Comparison of ENCODE assay signal across 10 mouse cellular contexts in the genomic region with DNA sequence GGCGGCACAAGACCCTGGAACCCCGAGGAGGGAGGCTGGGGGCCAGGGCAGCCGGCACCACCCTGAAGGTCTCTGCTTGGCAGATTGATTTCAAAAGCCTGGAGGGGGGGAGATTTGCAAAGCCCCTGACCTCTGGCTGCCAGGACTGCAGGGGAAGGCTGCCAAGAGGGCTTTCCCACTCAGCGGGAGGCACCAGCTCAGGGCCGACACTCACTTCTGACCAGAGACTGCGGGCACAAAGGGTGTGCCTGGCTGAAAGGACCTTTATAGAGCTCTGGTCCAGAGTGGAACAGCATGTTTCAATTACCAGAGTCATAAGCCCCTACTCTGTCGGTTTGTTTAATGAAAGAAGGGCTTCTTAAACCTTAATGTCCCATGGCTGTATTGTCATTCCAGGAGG. TPM values are rescaled to one million over a fixed set of nuclear protein-coding genes. Genes with fewer than 3 reads are reported as not detected.
DNase-seq lines count a peak whose midpoint lies in the region; ATAC-seq and TF ChIP-seq lines count a peak whose summit lies in the region.
"Had no signal": no experiment of that assay in that cellular context is flagged by ENCODE, and none has a peak within 500 bp of the region (broad histone marks: within the 10 kb centered on the region; RNA-seq: fewer than 3 reads in every experiment).

No protein-coding gene starts in this region.

- H3K4me1 ChIP-seq in kidney, embryonic 16.5 days (ENCODE audit: insufficient read depth, low read length) = peaks cover 21% of the 10 kb centered on the region
- peaks cover 15% of the 10 kb centered on the region for H3K4me1 ChIP-seq in hindbrain, embryonic 14.5 days (replicated peaks; ENCODE audit: control insufficient read depth, insufficient read depth, low read length)
- no peaks in the 10 kb centered on the region; the same call in 1 of the 2 replicates for H3K4me1 ChIP-seq in midbrain, postnatal 0 days (ENCODE audit: insufficient read depth, low read length)
- H3K4me1 ChIP-seq: liver, embryonic 12.5 days had no signal

- no peak overlapping the region for H3K4me2 ChIP-seq in kidney, embryonic 16.5 days (replicated peaks; ENCODE audit: low read depth, low read length)
- no peak overlapping the region; the same call in 1 of the 2 replicates for H3K4me2 ChIP-seq in hindbrain, embryonic 14.5 days (replicated peaks)
- H3K4me2 ChIP-seq in midbrain, postnatal 0 days (ENCODE audit: low read depth, low read length, poor library complexity, severe bottlenecking) = no peak overlapping the region
- H3K4me2 ChIP-seq: liver, embryonic 12.5 days had no signal

- H3K9ac ChIP-seq in kidney, embryonic 16.5 days (replicated peaks; ENCODE audit: low read length) = no peak overlapping the region
- 0 out of 2 replicates have a peak overlapping the region, but pooled peaks have one; percentile 8 for H3K9ac ChIP-seq in hindbrain, embryonic 14.5 days
- H3K9ac ChIP-seq in midbrain, postnatal 0 days (replicated peaks; ENCODE audit: low read length, poor library complexity, severe bottlenecking) = no peak overlapping the region
- H3K9ac ChIP-seq: liver, embryonic 12.5 days had no signal

- peak; percentile 23; the same call in 1 of the 2 replicates for ATAC-seq in kidney, embryonic 16.5 days (ENCODE audit: low FRiP score, low TSS enrichment)
- ATAC-seq in hindbrain, embryonic 14.5 days (ENCODE audit: low FRiP score) = peak; percentile 21; the same call in 1 of the 2 replicates
- no peak for ATAC-seq in midbrain, postnatal 0 days (ENCODE audit: low FRiP score)
- no peak for ATAC-seq in frontal cortex, adult (ENCODE audit: low TSS enrichment)
- ATAC-seq: liver, embryonic 12.5 days had no signal

- no peak overlapping the region for H3K4me3 ChIP-seq in kidney, embryonic 16.5 days (ENCODE audit: low read length)
- H3K4me3 ChIP-seq in hindbrain, embryonic 14.5 days (replicated peaks; ENCODE audit: low read length) = no peak overlapping the region
- no peak overlapping the region for H3K4me3 ChIP-seq in midbrain, postnatal 0 days (ENCODE audit: low read depth, low read length)
- no peak overlapping the region for H3K4me3 ChIP-seq in left cerebral cortex, adult 2 months
- H3K4me3 ChIP-seq: liver, embryonic 12.5 days had no signal

- WGBS in kidney, embryonic 16.5 days = 11% methylated on average over 7 of the region's 7 CpGs
- 6% methylated on average over 7 of the region's 7 CpGs for WGBS in hindbrain, embryonic 14.5 days
- WGBS in midbrain, postnatal 0 days = 26% methylated on average over 7 of the region's 7 CpGs

- peaks cover 10% of the 10 kb centered on the region; the same call in 1 of the 2 replicates for H3K27me3 ChIP-seq in kidney, embryonic 16.5 days (ENCODE audit: insufficient read depth, low read length)
- H3K27me3 ChIP-seq in hindbrain, embryonic 14.5 days (ENCODE audit: control insufficient read depth, insufficient read depth, low read length) = no peaks in the 10 kb centered on the region
- H3K27me3 ChIP-seq in midbrain, postnatal 0 days (ENCODE audit: insufficient read depth, low read length) = no peaks in the 10 kb centered on the region

- TF ChIP-seq CTCF in midbrain, postnatal 0 days (IDR thresholded peaks at IDR 0.05) = no peak
- TF ChIP-seq CTCF in left cerebral cortex, adult 2 months (IDR thresholded peaks at IDR 0.05) = no peak

- intact Hi-C loops in gastrocnemius, postnatal 14 days (cut with DNase I; ENCODE audit: low total_unique reads) = no loop called here
- intact Hi-C loops in left cerebral cortex, adult 2 months (cut with DNase I) = loop anchor here (5.0 kb wide), 1 partner anchor 44 kb away; no protein-coding TSS in a partner anchor

- no peaks in the 10 kb centered on the region for H3K9me3 ChIP-seq in kidney, embryonic 16.5 days (ENCODE audit: low read length)
- no peaks in the 10 kb centered on the region for H3K9me3 ChIP-seq in hindbrain, embryonic 14.5 days (ENCODE audit: control insufficient read depth, low read length)
- no peaks in the 10 kb centered on the region for H3K9me3 ChIP-seq in midbrain, postnatal 0 days (ENCODE audit: low read length)
- H3K9me3 ChIP-seq: liver, embryonic 12.5 days had no signal

- no peaks in the 10 kb centered on the region for H3K36me3 ChIP-seq in kidney, embryonic 16.5 days (ENCODE audit: insufficient read depth, low read length)
- H3K36me3 ChIP-seq in hindbrain, embryonic 14.5 days (replicated peaks; ENCODE audit: control insufficient read depth, insufficient read depth) = no peaks in the 10 kb centered on the region
- no peaks in the 10 kb centered on the region for H3K36me3 ChIP-seq in midbrain, postnatal 0 days (ENCODE audit: insufficient read depth, low read length)
- H3K36me3 ChIP-seq: liver, embryonic 12.5 days had no signal

- DNase-seq in kidney, postnatal 10 days = no peak
- peak; percentile 75 for DNase-seq in embryo, embryonic 11 days
- DNase-seq in hindbrain, embryonic 14.5 days (ENCODE audit: low spot score) = no peak
- DNase-seq in midbrain, postnatal 0 days (ENCODE audit: low spot score) = peak; percentile 53
- no peak for DNase-seq in gastrocnemius, postnatal 14 days
- no peak for DNase-seq in left cerebral cortex, adult 2 months (ENCODE audit: extremely low spot score in 1 of 2, low spot score in 2 of 2)

- no peak overlapping the region for H3K27ac ChIP-seq in kidney, embryonic 16.5 days (ENCODE audit: low read length)
- H3K27ac ChIP-seq in hindbrain, embryonic 14.5 days = no peak overlapping the region
- no peak overlapping the region for H3K27ac ChIP-seq in midbrain, postnatal 0 days (ENCODE audit: low read depth, low read length)
- no peak overlapping the region for H3K27ac ChIP-seq in left cerebral cortex, adult 2 months
- H3K27ac ChIP-seq: liver, embryonic 12.5 days had no signal

RNA-seq across cellular contexts. Expression of a gene that starts 46.7 kb away (rescaled TPM):
- 4.8 and 4.9 TPM in 2 replicates for polyA plus RNA-seq in kidney, embryonic 16.5 days (2015; fragmentation: Nextera tagmentation; extraction: Ambion mirVana)
- 10.4 and 12.7 TPM in 2 replicates for polyA plus RNA-seq in hindbrain, embryonic 14.5 days (2014; fragmentation: Nextera tagmentation; extraction: Ambion mirVana)
- 14.9 and 19.9 TPM in 2 replicates for total RNA-seq in midbrain, postnatal 0 days (2014; rRNA removed)
- 4.7 TPM in 2 replicates for polyA plus RNA-seq in midbrain, postnatal 0 days (2015; fragmentation: Nextera tagmentation; extraction: Ambion mirVana)
- total RNA-seq in gastrocnemius, postnatal 14 days (2021) = 1 to 10 TPM; 1.2 to 1.7 TPM
- 10 to 100 TPM; 72.2 to 74.2 TPM for total RNA-seq in left cerebral cortex, adult 2 months (2021)
- total RNA-seq: hematopoietic stem cell, adult 5-6 weeks had no signal

Comparison
In these comparisons a context has a peak if more than half of its experiments do, and no peak if none do; other contexts are left out.
1. ATAC-seq: peak in kidney, embryonic 16.5 days (single experiment) and hindbrain, embryonic 14.5 days (single experiment); none in midbrain, postnatal 0 days (single experiment) and frontal cortex, adult (single experiment).
2. DNase-seq: peak in embryo, embryonic 11 days (single experiment) and midbrain, postnatal 0 days (single experiment); none in kidney, postnatal 10 days (single experiment), hindbrain, embryonic 14.5 days (single experiment), gastrocnemius, postnatal 14 days (single experiment) and left cerebral cortex, adult 2 months (0 of 2).